Mouse (Mus musculus): ENCODE data around the gene Gm11238.
"Not testable (repeated sequence)": the region's sequence is repeated elsewhere in the genome, so short reads cannot be mapped to it uniquely, and the experiment has no call there.

Gm11238 gene

GRCm38 (mm10) chr4:73607581-73607980 lies at the start of gene Gm11238:
Gene Gm11238, plus strand, starts transcription at chr4:73607881.
- not testable (repeated sequence) for DNase-seq (ENCODE audit: extremely low spot score, low read depth, low spot score)

- peak; percentile 37 for DNase-seq (ENCODE audit: extremely low spot score, low read depth, low spot score)
These were observed 8.4 kb upstream of the Gm11238 start for GRCm38 (mm10) chr4:73599248-73599647.

GRCm38 (mm10) chr4:73622684-73623083 lies 15.0 kb downstream of the Gm11238 start, which contains the start of gene Gm11237:
Gene Gm11237, plus strand, starts transcription at chr4:73622984.
- not testable (repeated sequence) for DNase-seq (ENCODE audit: extremely low spot score, low read depth, low spot score)

- not testable (repeated sequence) for DNase-seq (ENCODE audit: extremely low spot score, low read depth, low spot score)
These were observed 30.1 kb downstream of the Gm11238 start, which contains the start of gene Gm11236 for GRCm38 (mm10) chr4:73637821-73638220. Gene Gm11236, plus strand, starts transcription at chr4:73638121.

- not testable (repeated sequence) for DNase-seq (ENCODE audit: extremely low spot score, low read depth, low spot score)
These were observed 54.2 kb downstream of the Gm11238 start for GRCm38 (mm10) chr4:73661864-73662263.

GRCm38 (mm10) chr4:73668054-73668453 lies 60.4 kb downstream of the Gm11238 start, which contains the start of gene Gm11239:
Gene Gm11239, plus strand, starts transcription at chr4:73668354.
- not testable (repeated sequence) for DNase-seq (ENCODE audit: extremely low spot score, low read depth, low spot score)

- DNase-seq (ENCODE audit: extremely low spot score, low read depth, low spot score): not testable (repeated sequence)
These were observed 75.5 kb downstream of the Gm11238 start, which contains the start of gene Gm428 for GRCm38 (mm10) chr4:73683216-73683615. Gene Gm428, plus strand, starts transcription at chr4:73683516.

Measured in hindlimb bud, embryonic 11.5 days (tissue).